Mouse (Mus musculus): ENCODE results near the gene Slc4a8. TPM values are rescaled to one million over a fixed set of nuclear protein-coding genes. Genes with fewer than 3 reads are reported as not detected.
A peak's percentile ranks its signal among the peaks of the same experiment; 100 is the strongest.

The Slc4a8 gene
- polyA plus RNA-seq, 1 experiment from 2014 or later: 8.7 TPM

GRCm38 (mm10) chr15:100723505-100723904 lies 38.0 kb upstream of the Slc4a8 start:
- ATAC-seq (ENCODE audit: low FRiP score, low TSS enrichment): no peak

DNA sequence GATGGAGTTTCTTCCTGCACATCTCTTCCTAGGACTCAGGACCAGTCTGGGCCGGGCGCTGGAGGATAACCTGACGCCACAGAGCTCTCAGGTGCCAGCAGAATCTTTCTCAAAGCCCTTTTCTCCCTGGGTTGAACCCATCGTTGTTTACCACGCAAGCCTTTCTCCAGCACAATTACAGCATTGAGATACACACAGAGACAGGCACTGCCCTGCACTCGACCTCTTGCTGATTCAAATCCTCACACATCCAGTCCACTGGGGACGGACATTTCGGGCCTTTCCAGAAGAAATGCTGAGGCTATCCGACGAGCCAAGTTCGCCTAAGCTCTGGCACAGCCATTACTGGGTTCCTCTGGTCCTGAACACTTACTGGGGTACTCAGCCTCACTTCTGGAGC lies 34.8 kb upstream of the Slc4a8 start:
- 87% methylated on average over 11 of the region's 11 CpGs for WGBS
- H3K9me3 ChIP-seq (ENCODE audit: low read length): no peaks in the 10 kb centered on the region
- no peak overlapping the region for H3K27ac ChIP-seq (ENCODE audit: low read length)
- peaks cover 15% of the 10 kb centered on the region for H3K4me1 ChIP-seq (ENCODE audit: insufficient read depth, low read length)
- no peak overlapping the region for H3K9ac ChIP-seq (replicated peaks; ENCODE audit: low read length)
- no peak overlapping the region for H3K4me2 ChIP-seq (replicated peaks; ENCODE audit: low read depth, low read length)
- peaks cover 50% of the 10 kb centered on the region for H3K27me3 ChIP-seq (ENCODE audit: insufficient read depth, low read length)
- no peaks in the 10 kb centered on the region for H3K36me3 ChIP-seq (ENCODE audit: insufficient read depth, low read length)
- ATAC-seq (ENCODE audit: low FRiP score, low TSS enrichment): no peak
- no peak overlapping the region for H3K4me3 ChIP-seq (ENCODE audit: low read length)

More at GRCm38 (mm10) chr15:100723505-100723904, 38.0 kb upstream of the Slc4a8 start:
- Histone ChIP-seq H3K27me3 (ENCODE audit: insufficient read depth, low read length) (peaks cover 23% of the 10 kb centered on the region), H3K4me1 (ENCODE audit: insufficient read depth, low read length) (peaks cover 5% of the 10 kb centered on the region), H3K27ac (ENCODE audit: low read length) (no peak overlapping the region), H3K4me2 (replicated peaks; ENCODE audit: low read depth, low read length) (0 out of 2 replicates have a peak overlapping the region, but pooled peaks have one; percentile 7), H3K9me3 (ENCODE audit: low read length) (no peaks in the 10 kb centered on the region), H3K9ac (replicated peaks; ENCODE audit: low read length) (0 out of 2 replicates have a peak overlapping the region, but pooled peaks have one; percentile 17), H3K36me3 (ENCODE audit: insufficient read depth, low read length) (no peaks in the 10 kb centered on the region), H3K4me3 (ENCODE audit: low read length) (no peak overlapping the region)
- WGBS: 10% methylated on average over 14 of the region's 14 CpGs

- H3K9ac ChIP-seq (replicated peaks; ENCODE audit: low read length): no peak overlapping the region
- H3K9me3 ChIP-seq (ENCODE audit: low read length): no peaks in the 10 kb centered on the region
- no peak overlapping the region for H3K27ac ChIP-seq (ENCODE audit: low read length)
- WGBS: 80% methylated on average over 11 of the region's 11 CpGs
- no peaks in the 10 kb centered on the region for H3K36me3 ChIP-seq (ENCODE audit: insufficient read depth, low read length)
- H3K4me2 ChIP-seq (replicated peaks; ENCODE audit: low read depth, low read length): no peak overlapping the region
- H3K27me3 ChIP-seq (ENCODE audit: insufficient read depth, low read length): peaks cover 48% of the 10 kb centered on the region
- ATAC-seq (ENCODE audit: low FRiP score, low TSS enrichment): no peak
- H3K4me3 ChIP-seq (ENCODE audit: low read length): no peak overlapping the region
- H3K4me1 ChIP-seq (ENCODE audit: insufficient read depth, low read length): peaks cover 20% of the 10 kb centered on the region
These were observed 33.7 kb upstream of the Slc4a8 start for GRCm38 (mm10) chr15:100727834-100728233.

GRCm38 (mm10) chr15:100728586-100728985 lies 33.0 kb upstream of the Slc4a8 start:
- Histone ChIP-seq H3K4me3 (ENCODE audit: low read length) (peak overlapping the region; percentile 45), H3K27me3 (ENCODE audit: insufficient read depth, low read length) (peaks cover 48% of the 10 kb centered on the region), H3K4me2 (replicated peaks; ENCODE audit: low read depth, low read length) (peak overlapping the region; percentile 61), H3K36me3 (ENCODE audit: insufficient read depth, low read length) (no peaks in the 10 kb centered on the region), H3K27ac (ENCODE audit: low read length) (no peak overlapping the region), H3K9me3 (ENCODE audit: low read length) (no peaks in the 10 kb centered on the region), H3K4me1 (ENCODE audit: insufficient read depth, low read length) (peaks cover 18% of the 10 kb centered on the region), H3K9ac (replicated peaks; ENCODE audit: low read length) (peak overlapping the region; percentile 42; the same call in 1 of the 2 replicates)
- 35% methylated on average over 9 of the region's 9 CpGs for WGBS
- ATAC-seq (ENCODE audit: low FRiP score, low TSS enrichment): no peak

- ATAC-seq (ENCODE audit: low FRiP score, low TSS enrichment): 0 out of 2 replicates have a peak, but pooled peaks have one; percentile 33
- WGBS: 5% methylated on average over 57 of the region's 57 CpGs
These were observed 32.1 kb upstream of the Slc4a8 start, which contains the start of gene Galnt6 for GRCm38 (mm10) chr15:100729281-100729985. Gene Galnt6 (minus strand): TSS chr15:100729376.

DNA sequence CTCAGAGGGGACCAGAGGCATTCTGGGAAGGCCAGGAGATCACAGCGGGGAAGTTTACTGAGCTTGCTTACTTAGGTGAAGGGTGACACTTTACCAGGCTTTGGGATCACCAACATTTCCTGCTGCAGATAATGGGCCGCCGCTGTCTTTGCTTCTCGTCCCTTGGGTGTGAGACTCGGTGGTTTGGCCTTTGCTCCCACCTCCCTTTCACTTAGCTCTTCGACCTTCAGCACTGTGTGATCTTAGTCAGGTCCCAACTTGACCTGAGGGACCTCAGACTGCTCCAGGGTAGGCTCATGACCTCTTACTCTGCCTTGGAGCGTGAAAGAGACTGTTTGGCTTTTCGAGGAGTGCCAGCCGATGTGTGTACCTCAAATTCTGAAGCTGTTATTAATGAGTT lies 30.5 kb upstream of the Slc4a8 start:
- H3K27me3 ChIP-seq (ENCODE audit: insufficient read depth, low read length): peaks cover 45% of the 10 kb centered on the region
- ATAC-seq (ENCODE audit: low FRiP score, low TSS enrichment): no peak
- peaks cover 17% of the 10 kb centered on the region for H3K4me1 ChIP-seq (ENCODE audit: insufficient read depth, low read length)
- H3K4me3 ChIP-seq (ENCODE audit: low read length): no peak overlapping the region
- no peak overlapping the region for H3K4me2 ChIP-seq (replicated peaks; ENCODE audit: low read depth, low read length)
- WGBS: 52% methylated on average over 9 of the region's 9 CpGs
- H3K9me3 ChIP-seq (ENCODE audit: low read length): no peaks in the 10 kb centered on the region
- H3K27ac ChIP-seq (ENCODE audit: low read length): no peak overlapping the region
- H3K9ac ChIP-seq (replicated peaks; ENCODE audit: low read length): no peak overlapping the region
- no peaks in the 10 kb centered on the region for H3K36me3 ChIP-seq (ENCODE audit: insufficient read depth, low read length)

More at GRCm38 (mm10) chr15:100729281-100729985, 32.1 kb upstream of the Slc4a8 start, which contains the start of gene Galnt6:
- Histone ChIP-seq H3K9ac (replicated peaks; ENCODE audit: low read length) (peak within 1 kb of the TSS; percentile 42; the same call in 1 of the 2 replicates), H3K4me2 (replicated peaks; ENCODE audit: low read depth, low read length) (peak within 1 kb of the TSS; percentile 61), H3K27me3 (ENCODE audit: insufficient read depth, low read length) (peaks cover 46% of the 10 kb centered on the region), H3K36me3 (ENCODE audit: insufficient read depth, low read length) (no peaks in the 10 kb centered on the region), H3K27ac (ENCODE audit: low read length) (no peak within 1 kb of the TSS), H3K4me1 (ENCODE audit: insufficient read depth, low read length) (peaks cover 17% of the 10 kb centered on the region), H3K9me3 (ENCODE audit: low read length) (no peaks in the 10 kb centered on the region), H3K4me3 (ENCODE audit: low read length) (peak within 1 kb of the TSS; percentile 45)

DNA sequence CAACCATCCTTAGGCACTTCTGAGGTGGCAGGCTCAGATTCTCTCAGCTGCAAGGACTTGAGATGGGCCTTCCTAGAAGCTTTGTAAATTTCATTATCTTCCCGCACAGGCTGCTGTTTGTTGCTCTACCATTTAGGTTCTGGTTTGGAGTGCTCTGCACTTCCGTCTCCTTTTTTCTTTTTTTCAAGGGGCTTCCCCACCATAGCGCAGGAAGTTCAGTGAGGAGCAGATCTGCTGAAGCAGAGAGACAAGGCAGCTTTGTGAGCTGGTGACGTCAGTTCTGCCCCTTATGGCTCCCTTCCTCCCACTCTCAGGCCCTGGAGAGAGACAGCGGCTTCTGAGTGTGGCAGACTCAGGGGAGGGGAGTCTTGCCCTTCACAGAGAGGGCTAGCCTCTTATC lies 29.0 kb upstream of the Slc4a8 start:
- Histone ChIP-seq H3K27ac (ENCODE audit: low read length) (no peak overlapping the region), H3K9me3 (ENCODE audit: low read length) (no peaks in the 10 kb centered on the region), H3K4me3 (ENCODE audit: low read length) (no peak overlapping the region), H3K27me3 (ENCODE audit: insufficient read depth, low read length) (peaks cover 37% of the 10 kb centered on the region), H3K4me2 (replicated peaks; ENCODE audit: low read depth, low read length) (no peak overlapping the region), H3K4me1 (ENCODE audit: insufficient read depth, low read length) (peaks cover 17% of the 10 kb centered on the region), H3K9ac (replicated peaks; ENCODE audit: low read length) (no peak overlapping the region), H3K36me3 (ENCODE audit: insufficient read depth, low read length) (no peaks in the 10 kb centered on the region)
- no peak for ATAC-seq (ENCODE audit: low FRiP score, low TSS enrichment)
- 27% methylated on average over 5 of the region's 5 CpGs for WGBS

- Histone ChIP-seq H3K4me1 (ENCODE audit: insufficient read depth, low read length) (peaks cover 6% of the 10 kb centered on the region; the same call in 1 of the 2 replicates), H3K9me3 (ENCODE audit: low read length) (no peaks in the 10 kb centered on the region), H3K4me3 (ENCODE audit: low read length) (no peak overlapping the region), H3K27me3 (ENCODE audit: insufficient read depth, low read length) (peaks cover 9% of the 10 kb centered on the region), H3K27ac (ENCODE audit: low read length) (no peak overlapping the region), H3K36me3 (ENCODE audit: insufficient read depth, low read length) (no peaks in the 10 kb centered on the region), H3K4me2 (replicated peaks; ENCODE audit: low read depth, low read length) (no peak overlapping the region), H3K9ac (replicated peaks; ENCODE audit: low read length) (no peak overlapping the region)
- ATAC-seq (ENCODE audit: low FRiP score, low TSS enrichment): no peak
- WGBS: 88% methylated on average over 14 of the region's 15 CpGs
These were observed 26.2 kb upstream of the Slc4a8 start for GRCm38 (mm10) chr15:100735095-100735952.

DNA sequence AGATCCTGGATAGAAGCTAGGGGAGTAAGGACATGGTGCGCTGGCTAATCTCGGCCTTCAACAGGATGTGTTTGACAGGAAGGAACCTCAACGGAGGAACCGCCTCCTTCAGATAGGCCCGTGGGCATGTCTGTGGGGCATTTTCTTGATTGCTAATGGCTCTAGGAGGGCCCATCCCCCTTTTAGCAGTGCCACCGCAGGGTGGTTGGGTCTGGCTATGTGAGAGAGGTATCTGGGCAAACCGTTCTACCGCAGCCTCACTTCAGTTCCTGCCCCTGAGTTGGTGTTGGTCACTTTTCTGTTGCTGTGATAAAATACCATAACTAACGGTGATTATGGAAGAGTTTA lies 25.6 kb upstream of the Slc4a8 start:
- Histone ChIP-seq H3K4me2 (replicated peaks; ENCODE audit: low read depth, low read length) (no peak overlapping the region), H3K9me3 (ENCODE audit: low read length) (no peaks in the 10 kb centered on the region), H3K27ac (ENCODE audit: low read length) (no peak overlapping the region), H3K27me3 (ENCODE audit: insufficient read depth, low read length) (peaks cover 3% of the 10 kb centered on the region), H3K4me3 (ENCODE audit: low read length) (no peak overlapping the region), H3K36me3 (ENCODE audit: insufficient read depth, low read length) (no peaks in the 10 kb centered on the region), H3K4me1 (ENCODE audit: insufficient read depth, low read length) (peaks cover 6% of the 10 kb centered on the region; the same call in 1 of the 2 replicates), H3K9ac (replicated peaks; ENCODE audit: low read length) (no peak overlapping the region)
- ATAC-seq (ENCODE audit: low FRiP score, low TSS enrichment): no peak
- 81% methylated on average over 9 of the region's 9 CpGs for WGBS
